Mouse (Mus musculus): ENCODE results near the gene Heyl. TPM values are rescaled to one million over a fixed set of nuclear protein-coding genes. Genes with fewer than 3 reads are reported as not detected.
"Not testable (repeated sequence)": the region's sequence is repeated elsewhere in the genome, so short reads cannot be mapped to it uniquely, and the experiment has no call there.

Gene Heyl
- polyA plus RNA-seq, 1 experiment from 2014 or later = 6.7 TPM

DNA sequence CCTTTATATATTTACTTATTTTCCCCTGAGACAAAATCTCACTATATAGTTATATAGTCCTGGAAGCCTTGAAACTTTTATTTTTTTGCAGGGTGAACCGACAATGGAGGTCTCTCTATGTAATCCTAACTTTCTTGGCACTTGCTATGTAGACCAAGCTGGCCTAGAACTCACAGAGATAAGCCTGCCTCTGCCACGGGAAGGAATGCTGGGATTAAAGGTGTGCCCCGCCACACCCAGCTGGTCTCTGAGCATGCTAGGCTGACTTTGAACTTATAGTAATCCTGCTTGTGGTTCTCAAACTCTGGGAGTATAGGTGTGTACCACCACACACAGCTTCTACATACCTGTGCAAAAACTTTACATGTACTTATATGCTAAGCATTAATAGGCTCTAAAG is 46.8 kb downstream of the Heyl start:
- no peak overlapping the region for H3K27ac ChIP-seq
- H3K27me3 ChIP-seq (ENCODE audit: poor library complexity, severe bottlenecking) = no peaks in the 10 kb centered on the region
- 72% methylated on average over 3 of the region's 3 CpGs for WGBS
- H3K4me3 ChIP-seq = no peak overlapping the region
- H3K36me3 ChIP-seq (replicated peaks) = peaks cover 12% of the 10 kb centered on the region
- no peak for DNase-seq (ENCODE audit: extremely low spot score, low spot score)
- H3K9me3 ChIP-seq = no peaks in the 10 kb centered on the region
- H3K4me1 ChIP-seq = peaks cover 15% of the 10 kb centered on the region

DNA sequence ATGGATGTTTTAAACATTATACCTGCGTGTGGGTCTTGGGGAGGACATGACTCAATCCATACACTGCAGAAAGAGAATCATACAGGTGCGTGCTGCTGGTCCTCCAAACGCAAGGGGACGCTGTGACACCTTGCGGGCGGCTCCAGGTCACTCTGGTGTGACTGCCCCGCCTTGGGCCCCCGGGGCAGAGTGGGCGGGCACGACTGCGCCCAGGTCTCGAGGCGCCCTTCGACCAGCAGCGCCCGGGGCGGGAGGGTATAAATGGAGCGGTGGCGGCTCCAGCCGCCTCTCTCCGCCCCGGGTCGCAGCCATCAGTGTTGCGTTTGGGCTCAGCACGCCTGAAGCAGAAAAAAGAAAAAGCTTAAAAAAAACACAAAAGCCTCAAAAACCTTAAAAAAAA is 49.1 kb downstream of the Heyl start:
- under 1% methylated on average over 25 of the region's 25 CpGs for WGBS
- H3K27ac ChIP-seq = peak overlapping the region; percentile 84

GRCm38 (mm10) chr4:123282915-123283674 is 49.7 kb downstream of the Heyl start:
- not testable (repeated sequence) for H3K27me3 ChIP-seq (ENCODE audit: poor library complexity, severe bottlenecking); DNase-seq (ENCODE audit: extremely low spot score, low spot score); H3K9me3 ChIP-seq
- Histone ChIP-seq H3K36me3 (replicated peaks) (peaks cover 42% of the 10 kb centered on the region), H3K4me1 (peaks cover 33% of the 10 kb centered on the region), H3K4me3 (peak overlapping the region; percentile 71), H3K27ac (peak overlapping the region; percentile 84)
- WGBS = under 1% methylated on average over 53 of the region's 55 CpGs

More for the DNA sequence above, 49.1 kb downstream of the Heyl start:
- H3K4me1 ChIP-seq = peaks cover 30% of the 10 kb centered on the region
- H3K9me3 ChIP-seq = no peaks in the 10 kb centered on the region
- H3K4me3 ChIP-seq = peak overlapping the region; percentile 71
- peaks cover 36% of the 10 kb centered on the region for H3K36me3 ChIP-seq (replicated peaks)
- peak; percentile 93 for DNase-seq (ENCODE audit: extremely low spot score, low spot score)
- H3K27me3 ChIP-seq (ENCODE audit: poor library complexity, severe bottlenecking) = no peaks in the 10 kb centered on the region

DNA sequence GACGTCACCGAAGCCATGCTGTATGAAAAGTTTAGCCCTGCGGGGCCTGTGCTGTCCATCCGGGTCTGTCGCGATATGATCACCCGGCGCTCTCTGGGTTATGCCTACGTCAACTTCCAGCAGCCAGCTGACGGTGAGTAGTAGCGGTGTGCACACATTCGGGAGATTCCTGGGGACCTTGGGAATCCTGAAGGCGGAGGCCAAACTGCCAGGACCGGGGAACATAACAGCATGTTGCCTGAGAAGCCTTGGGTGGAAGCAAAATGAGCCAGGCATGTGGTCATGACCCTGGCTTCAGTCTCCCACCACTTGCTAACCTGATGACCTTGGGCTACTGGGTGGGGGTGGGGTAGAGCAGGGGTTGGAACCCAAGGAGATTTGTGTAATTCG is 50.3 kb downstream of the Heyl start:
- Histone ChIP-seq H3K27ac (peak overlapping the region; percentile 84), H3K36me3 (replicated peaks) (peaks cover 48% of the 10 kb centered on the region), H3K4me1 (peaks cover 33% of the 10 kb centered on the region), H3K4me3 (peak overlapping the region; percentile 71)
- not testable (repeated sequence) for H3K27me3 ChIP-seq (ENCODE audit: poor library complexity, severe bottlenecking); DNase-seq (ENCODE audit: extremely low spot score, low spot score); H3K9me3 ChIP-seq
- 1% methylated on average over 15 of the region's 15 CpGs for WGBS

- H3K4me3 ChIP-seq = peak overlapping the region; percentile 71
- no peak overlapping the region for H3K27ac ChIP-seq
- H3K27me3 ChIP-seq (ENCODE audit: poor library complexity, severe bottlenecking) = no peaks in the 10 kb centered on the region
- no peaks in the 10 kb centered on the region for H3K9me3 ChIP-seq
- H3K4me1 ChIP-seq = peaks cover 39% of the 10 kb centered on the region
- peaks cover 61% of the 10 kb centered on the region for H3K36me3 ChIP-seq (replicated peaks)
- WGBS = 81% methylated on average over 6 of the region's 6 CpGs
- DNase-seq (ENCODE audit: extremely low spot score, low spot score) = no peak
Observed at GRCm38 (mm10) chr4:123284731-123285624, 51.6 kb downstream of the Heyl start.

GRCm38 (mm10) chr4:123286790-123287189 is 53.4 kb downstream of the Heyl start:
- Histone ChIP-seq H3K9me3 (no peaks in the 10 kb centered on the region), H3K36me3 (replicated peaks) (peaks cover 78% of the 10 kb centered on the region), H3K4me1 (peaks cover 39% of the 10 kb centered on the region), H3K27me3 (ENCODE audit: poor library complexity, severe bottlenecking) (no peaks in the 10 kb centered on the region), H3K27ac (no peak overlapping the region), H3K4me3 (peak overlapping the region; percentile 5; the same call in 1 of the 2 replicates)
- DNase-seq (ENCODE audit: extremely low spot score, low spot score) = no peak
- WGBS = 91% methylated on average over 2 of the region's 2 CpGs

DNA sequence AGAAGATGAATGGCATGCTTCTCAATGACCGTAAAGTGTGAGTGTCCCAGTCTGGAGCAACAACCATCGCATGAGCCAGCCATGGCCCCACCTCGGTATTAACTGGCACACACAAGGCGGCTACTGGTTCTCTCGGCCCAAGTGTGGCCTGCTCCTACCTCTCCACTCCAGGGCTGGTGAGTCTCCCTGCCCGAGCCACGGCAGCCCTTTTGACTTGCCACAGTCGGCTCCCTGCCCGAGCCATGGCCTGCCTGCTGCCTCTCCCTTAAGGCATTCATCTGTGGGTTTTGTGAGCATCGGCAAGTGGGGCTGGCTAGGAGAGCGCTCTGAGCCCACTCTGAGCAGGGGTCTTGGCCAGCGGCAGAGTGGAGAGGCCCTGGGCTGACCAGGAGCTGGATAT is 55.7 kb downstream of the Heyl start:
- Histone ChIP-seq H3K4me3 (no peak overlapping the region), H3K4me1 (peaks cover 35% of the 10 kb centered on the region), H3K36me3 (replicated peaks) (peaks cover 99% of the 10 kb centered on the region), H3K27ac (no peak overlapping the region), H3K9me3 (no peaks in the 10 kb centered on the region), H3K27me3 (ENCODE audit: poor library complexity, severe bottlenecking) (no peaks in the 10 kb centered on the region)
- no peak for DNase-seq (ENCODE audit: extremely low spot score, low spot score)
- 92% methylated on average over 12 of the region's 12 CpGs for WGBS

- DNase-seq (ENCODE audit: extremely low spot score, low spot score) = no peak
- Histone ChIP-seq H3K4me1 (peaks cover 11% of the 10 kb centered on the region), H3K27me3 (ENCODE audit: poor library complexity, severe bottlenecking) (no peaks in the 10 kb centered on the region), H3K27ac (no peak overlapping the region), H3K4me3 (no peak overlapping the region), H3K9me3 (no peaks in the 10 kb centered on the region), H3K36me3 (replicated peaks) (peaks cover 99% of the 10 kb centered on the region)
- 88% methylated on average over 3 of the region's 3 CpGs for WGBS
Observed at GRCm38 (mm10) chr4:123292390-123292789, 59.0 kb downstream of the Heyl start.

GRCm38 (mm10) chr4:123292989-123293388 is 59.6 kb downstream of the Heyl start:
- peaks cover 99% of the 10 kb centered on the region for H3K36me3 ChIP-seq (replicated peaks)
- H3K4me3 ChIP-seq = no peak overlapping the region
- 90% methylated on average over 7 of the region's 7 CpGs for WGBS
- no peak overlapping the region for H3K27ac ChIP-seq
- DNase-seq (ENCODE audit: extremely low spot score, low spot score) = no peak
- no peaks in the 10 kb centered on the region for H3K27me3 ChIP-seq (ENCODE audit: poor library complexity, severe bottlenecking)
- no peaks in the 10 kb centered on the region for H3K9me3 ChIP-seq
- peaks cover 6% of the 10 kb centered on the region for H3K4me1 ChIP-seq

GRCm38 (mm10) chr4:123293661-123294443 is 60.5 kb downstream of the Heyl start:
- no peaks in the 10 kb centered on the region for H3K9me3 ChIP-seq
- H3K36me3 ChIP-seq (replicated peaks) = peaks cover 99% of the 10 kb centered on the region
- no peaks in the 10 kb centered on the region for H3K27me3 ChIP-seq (ENCODE audit: poor library complexity, severe bottlenecking)
- peaks cover 6% of the 10 kb centered on the region for H3K4me1 ChIP-seq
- H3K27ac ChIP-seq = no peak overlapping the region
- DNase-seq (ENCODE audit: extremely low spot score, low spot score) = no peak
- 88% methylated on average over 7 of the region's 7 CpGs for WGBS
- H3K4me3 ChIP-seq = no peak overlapping the region

DNA sequence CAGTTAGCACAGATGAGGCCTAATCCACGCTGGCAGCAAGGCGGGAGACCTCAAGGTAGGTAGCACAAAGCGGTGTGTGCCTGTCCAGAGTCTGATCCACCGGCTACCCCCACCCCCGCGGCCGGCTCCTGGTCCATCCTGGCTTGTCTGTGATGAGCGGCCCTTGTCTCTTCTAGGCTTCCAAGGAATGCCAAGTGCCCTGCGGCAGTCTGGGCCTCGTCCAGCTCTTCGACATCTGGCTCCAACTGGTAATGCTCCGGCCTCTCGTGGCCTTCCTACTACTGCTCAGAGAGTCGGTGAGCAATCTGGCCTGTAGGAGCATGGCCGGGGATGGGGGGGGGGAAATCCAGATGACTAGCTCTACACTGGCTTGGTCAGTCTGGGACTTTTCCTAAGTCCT is 61.7 kb downstream of the Heyl start:
- DNase-seq (ENCODE audit: extremely low spot score, low spot score); H3K9me3 ChIP-seq; H3K27ac ChIP-seq; H3K27me3 ChIP-seq (ENCODE audit: poor library complexity, severe bottlenecking); H3K4me3 ChIP-seq; H3K4me1 ChIP-seq: not testable (repeated sequence)
- 91% methylated on average over 15 of the region's 15 CpGs for WGBS
- H3K36me3 ChIP-seq (replicated peaks) = peaks cover 99% of the 10 kb centered on the region

DNA sequence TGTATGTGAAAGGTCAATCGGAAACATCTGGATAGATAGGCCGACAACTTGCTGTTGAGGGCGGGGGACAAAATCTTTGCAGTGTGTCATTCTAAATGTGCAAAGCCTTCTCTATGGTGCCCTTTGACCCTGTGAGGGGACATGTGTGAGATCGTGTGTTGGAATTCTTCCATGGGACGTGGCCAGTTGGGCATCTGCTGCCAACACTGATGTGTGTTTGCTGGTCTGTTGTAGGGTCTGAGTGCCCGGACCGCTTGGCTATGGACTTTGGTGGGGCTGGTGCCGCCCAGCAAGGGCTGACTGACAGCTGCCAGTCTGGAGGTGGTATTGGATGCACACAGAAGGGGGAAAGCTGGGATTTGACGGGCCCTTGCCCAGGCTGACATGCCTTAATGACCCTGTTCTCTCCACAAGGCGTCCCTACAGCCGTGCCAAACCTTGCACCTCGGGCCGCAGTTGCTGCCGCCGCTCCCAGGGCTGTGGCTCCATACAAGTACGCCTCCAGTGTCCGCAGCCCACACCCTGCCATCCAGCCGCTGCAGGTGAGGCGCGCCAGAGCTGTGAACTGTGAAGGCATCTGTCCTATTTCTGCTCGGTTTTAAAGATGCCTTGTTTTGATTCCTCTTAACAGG is 62.3 kb downstream of the Heyl start:
- Histone ChIP-seq H3K36me3 (replicated peaks) (peaks cover 100% of the 10 kb centered on the region), H3K9me3 (no peaks in the 10 kb centered on the region), H3K4me1 (no peaks in the 10 kb centered on the region), H3K27ac (no peak overlapping the region), H3K4me3 (no peak overlapping the region), H3K27me3 (ENCODE audit: poor library complexity, severe bottlenecking) (no peaks in the 10 kb centered on the region)
- 90% methylated on average over 21 of the region's 21 CpGs for WGBS
- no peak for DNase-seq (ENCODE audit: extremely low spot score, low spot score)
